Mouse (Mus musculus) hindbrain, embryonic 16.5 days (tissue): ENCODE data around the gene Lcn4. TPM values are rescaled to one million over a fixed set of nuclear protein-coding genes. Genes with fewer than 3 reads are reported as not detected.

Experiments used
- ATAC-seq: fragments of 200-750 bp; cut with Nextera tagmentation; 2 replicates; pipeline ENCODE4 v1.8.0; 2017; ENCODE audit warnings: moderate TSS enrichment, moderate library complexity
- H3K27ac ChIP-seq: fragments of 300-500 bp; sonication (generic); 2 replicates; pipeline ENCODE4 v1.5.1; 2014; ENCODE audit warnings: low read depth, mild to moderate bottlenecking, control low read depth, low read length, moderate library complexity
- H3K27me3 ChIP-seq: fragments of 300-500 bp; sonication (generic); replicated peaks from 2 replicates; pipeline ENCODE4 v1.6.1; 2014; ENCODE audit warnings: low read length; ENCODE audit not compliant: control insufficient read depth, insufficient read depth
- H3K36me3 ChIP-seq: fragments of 300-500 bp; sonication (generic); 2 replicates; pipeline ENCODE4 v1.6.1; 2014; ENCODE audit warnings: mild to moderate bottlenecking, low read length, moderate library complexity, mixed read lengths; ENCODE audit not compliant: control insufficient read depth, insufficient read depth
- H3K4me1 ChIP-seq: fragments of 300-500 bp; sonication (generic); 2 replicates; pipeline ENCODE4 v1.6.1; 2014; ENCODE audit warnings: low read depth, low read length; ENCODE audit not compliant: control insufficient read depth, insufficient read depth
- H3K4me2 ChIP-seq: fragments of 300-500 bp; sonication (generic); 2 replicates; pipeline ENCODE4 v1.6.1; 2014; ENCODE audit warnings: mild to moderate bottlenecking, low read length, control low read depth, moderate library complexity
- H3K4me3 ChIP-seq: fragments of 300-500 bp; sonication (generic); 2 replicates; pipeline ENCODE4 v1.5.1; 2014; ENCODE audit warnings: mild to moderate bottlenecking, low read length, control low read depth, moderate library complexity
- H3K9ac ChIP-seq: fragments of 300-500 bp; sonication (generic); 2 replicates; pipeline ENCODE4 v1.6.1; 2014; ENCODE audit warnings: low read depth, mild to moderate bottlenecking, control low read depth, low read length, moderate library complexity
- H3K9me3 ChIP-seq: fragments of 300-500 bp; sonication (generic); 2 replicates; pipeline ENCODE4 v1.6.1; 2014; ENCODE audit warnings: mild to moderate bottlenecking, low read length, moderate library complexity; ENCODE audit not compliant: control insufficient read depth
- WGBS: fragments of 180-500 bp; shearing (Covaris S2); extraction: QIAGEN DNeasy Blood & Tissue Kit; methylation state at CpG from one replicate; pipeline ENCODE4 v1.1.7; 2014; 5-methylcytosine and 5-hydroxymethylcytosine counted together
- polyA plus RNA-seq: library from polyadenylated mRNA; unstranded; fragments of >200 nt; fragmentation: Nextera tagmentation; extraction: Ambion mirVana; gene quantifications from 2 replicates; pipeline ENCODE4 v1.2.1, GENCODE M21; 2015

Gene Lcn4
- polyA plus RNA-seq, 1 experiment from 2014 or later, result not detected

DNA sequence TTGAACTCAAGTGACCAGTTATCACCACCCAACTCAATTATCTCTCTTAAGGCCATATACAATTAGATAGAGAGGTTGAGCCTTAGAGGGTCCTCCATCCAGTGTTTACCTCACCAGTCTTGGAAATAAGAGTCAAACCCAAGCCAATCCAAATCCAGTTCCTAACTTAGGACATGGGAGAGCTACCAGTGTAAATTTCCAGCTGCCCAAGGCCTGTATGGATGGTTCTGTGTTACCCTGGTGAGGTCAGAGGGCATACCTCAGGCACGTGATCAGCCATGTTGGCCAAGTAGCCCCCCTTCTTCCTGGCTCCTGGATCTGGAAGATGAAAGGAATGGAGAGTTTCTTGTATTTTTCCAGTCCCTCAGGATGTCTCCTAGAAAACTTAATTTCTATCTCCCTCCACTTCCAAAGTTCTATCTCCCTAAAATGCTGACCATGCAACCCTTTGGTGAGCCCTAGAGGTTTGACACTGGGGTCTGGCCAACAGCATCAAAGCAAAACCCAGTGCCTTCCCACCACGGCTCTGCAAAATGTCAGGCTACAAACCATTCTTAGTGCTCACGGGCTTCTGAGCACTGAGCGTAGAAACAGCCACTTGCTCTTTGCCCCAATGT is 33.7 kb downstream of the Lcn4 start:
- Histone ChIP-seq H3K27me3 (no peaks in the 10 kb centered on the region), H3K4me3 (no peak overlapping the region), H3K9me3 (no peaks in the 10 kb centered on the region), H3K9ac (no peak overlapping the region), H3K27ac (no peak overlapping the region), H3K36me3 (peaks cover 25% of the 10 kb centered on the region), H3K4me1 (peaks cover 29% of the 10 kb centered on the region), H3K4me2 (no peak overlapping the region; the same call in 1 of the 2 replicates)
- ATAC-seq, result no peak
- 82% methylated on average over 4 of the region's 4 CpGs for WGBS

DNA sequence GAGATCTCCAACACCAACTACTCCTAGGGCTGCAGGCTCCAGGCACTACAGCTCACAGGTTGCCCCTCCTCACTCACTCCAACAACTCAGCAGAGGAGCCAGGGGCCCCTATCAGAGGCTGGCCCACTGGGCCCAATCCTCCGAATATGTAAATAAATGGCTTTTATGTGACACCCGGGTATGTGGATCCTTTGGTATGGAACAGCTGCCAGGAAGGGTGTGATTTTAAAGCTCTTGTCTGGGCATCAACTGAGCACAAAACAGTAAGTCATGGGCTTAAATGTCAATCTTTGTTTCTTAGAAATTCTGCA is 34.8 kb downstream of the Lcn4 start:
- H3K9me3 ChIP-seq, result no peaks in the 10 kb centered on the region
- H3K27ac ChIP-seq, result no peak overlapping the region
- H3K4me1 ChIP-seq, result peaks cover 38% of the 10 kb centered on the region
- no peak for ATAC-seq
- no peak overlapping the region for H3K9ac ChIP-seq
- no peak overlapping the region for H3K4me2 ChIP-seq
- no peaks in the 10 kb centered on the region for H3K27me3 ChIP-seq
- peaks cover 25% of the 10 kb centered on the region for H3K36me3 ChIP-seq
- 43% methylated on average over 2 of the region's 2 CpGs for WGBS
- H3K4me3 ChIP-seq, result no peak overlapping the region

DNA sequence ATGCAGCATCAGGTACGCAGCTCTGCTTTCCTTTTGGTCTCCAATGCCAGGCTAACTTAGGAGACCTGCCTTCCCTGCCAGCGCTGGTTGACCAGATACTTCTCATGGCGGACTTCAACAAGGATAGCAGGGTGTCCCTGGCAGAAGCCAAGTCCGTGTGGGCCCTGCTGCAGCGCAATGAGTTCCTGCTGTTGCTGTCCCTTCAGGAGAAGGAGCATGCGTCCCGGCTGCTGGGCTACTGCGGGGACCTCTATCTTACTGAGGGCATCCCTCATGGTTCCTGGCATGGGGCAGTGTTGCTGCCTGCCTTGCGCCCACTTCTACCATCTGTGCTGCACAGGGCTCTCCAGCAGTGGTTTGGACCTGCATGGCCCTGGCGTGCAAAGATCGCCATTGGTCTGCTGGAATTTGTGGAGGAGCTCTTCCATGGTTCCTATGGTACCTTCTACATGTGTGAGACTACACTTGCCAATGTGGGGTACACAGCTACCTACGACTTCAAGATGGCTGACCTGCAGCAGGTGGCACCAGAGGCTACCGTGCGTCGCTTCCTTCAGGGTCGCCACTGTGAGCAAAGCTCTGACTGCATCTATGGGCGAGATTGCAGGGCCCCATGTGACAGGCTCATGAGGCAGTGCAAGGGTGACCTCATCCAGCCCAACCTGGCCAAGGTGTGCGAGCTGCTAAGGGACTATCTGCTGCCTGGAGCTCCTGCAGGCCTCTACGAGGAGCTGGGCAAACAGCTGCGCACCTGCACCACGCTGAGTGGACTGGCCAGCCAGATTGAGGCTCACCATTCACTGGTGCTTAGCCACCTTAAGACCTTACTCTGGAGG is 35.4 kb downstream of the Lcn4 start:
- ATAC-seq, result no peak
- H3K27me3 ChIP-seq, result no peaks in the 10 kb centered on the region
- H3K9ac ChIP-seq, result no peak overlapping the region
- H3K27ac ChIP-seq, result no peak overlapping the region
- no peak overlapping the region for H3K4me3 ChIP-seq
- H3K4me2 ChIP-seq, result no peak overlapping the region
- WGBS, result 69% methylated on average over 21 of the region's 21 CpGs
- peaks cover 25% of the 10 kb centered on the region for H3K36me3 ChIP-seq
- H3K9me3 ChIP-seq, result no peaks in the 10 kb centered on the region
- H3K4me1 ChIP-seq, result peaks cover 43% of the 10 kb centered on the region

DNA sequence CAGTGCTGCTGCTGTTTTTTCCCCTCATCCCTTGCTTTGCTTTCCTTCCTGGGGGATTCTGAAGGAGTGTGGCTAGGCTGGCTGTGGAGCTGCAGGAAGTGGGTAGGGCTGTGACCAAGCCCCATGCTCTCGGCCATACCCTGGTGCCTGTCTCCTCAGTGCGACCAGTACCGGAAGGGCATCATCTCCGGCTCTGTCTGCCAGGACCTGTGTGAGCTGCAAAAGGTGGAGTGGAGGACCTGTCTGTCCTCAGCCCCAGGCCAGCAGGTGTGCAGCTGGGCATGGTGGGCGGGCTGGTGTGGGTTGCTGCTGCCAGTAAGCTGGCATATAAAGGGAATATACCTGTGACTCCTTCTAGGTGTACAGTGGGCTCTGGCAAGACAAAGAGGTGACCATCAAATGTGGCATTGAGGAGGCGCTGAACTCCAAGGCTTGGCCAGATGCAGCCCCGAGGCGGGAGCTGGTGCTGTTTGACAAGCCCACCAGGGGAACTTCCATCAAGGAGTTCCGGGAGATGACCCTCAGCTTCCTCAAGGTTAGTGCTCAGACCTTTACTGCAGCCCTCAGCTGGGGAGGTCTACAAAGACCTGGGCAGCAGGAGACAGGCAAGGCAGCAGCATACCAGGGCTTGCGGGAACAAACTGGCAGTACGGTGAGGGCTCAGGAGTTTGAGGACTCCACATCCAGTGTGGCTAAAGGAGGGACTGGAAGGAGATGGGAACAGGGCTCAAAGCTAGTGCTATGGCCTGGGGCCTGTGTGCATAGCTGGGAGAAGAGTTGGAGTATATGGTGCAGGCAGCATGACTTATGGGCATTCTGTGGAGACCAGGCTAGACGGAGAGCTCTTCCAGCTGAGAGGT is 36.2 kb downstream of the Lcn4 start:
- Histone ChIP-seq H3K4me1 (peaks cover 50% of the 10 kb centered on the region), H3K9me3 (no peaks in the 10 kb centered on the region), H3K4me3 (no peak overlapping the region), H3K9ac (no peak overlapping the region), H3K36me3 (peaks cover 25% of the 10 kb centered on the region), H3K27me3 (no peaks in the 10 kb centered on the region), H3K4me2 (no peak overlapping the region), H3K27ac (no peak overlapping the region)
- no peak for ATAC-seq
- 59% methylated on average over 12 of the region's 12 CpGs for WGBS

DNA sequence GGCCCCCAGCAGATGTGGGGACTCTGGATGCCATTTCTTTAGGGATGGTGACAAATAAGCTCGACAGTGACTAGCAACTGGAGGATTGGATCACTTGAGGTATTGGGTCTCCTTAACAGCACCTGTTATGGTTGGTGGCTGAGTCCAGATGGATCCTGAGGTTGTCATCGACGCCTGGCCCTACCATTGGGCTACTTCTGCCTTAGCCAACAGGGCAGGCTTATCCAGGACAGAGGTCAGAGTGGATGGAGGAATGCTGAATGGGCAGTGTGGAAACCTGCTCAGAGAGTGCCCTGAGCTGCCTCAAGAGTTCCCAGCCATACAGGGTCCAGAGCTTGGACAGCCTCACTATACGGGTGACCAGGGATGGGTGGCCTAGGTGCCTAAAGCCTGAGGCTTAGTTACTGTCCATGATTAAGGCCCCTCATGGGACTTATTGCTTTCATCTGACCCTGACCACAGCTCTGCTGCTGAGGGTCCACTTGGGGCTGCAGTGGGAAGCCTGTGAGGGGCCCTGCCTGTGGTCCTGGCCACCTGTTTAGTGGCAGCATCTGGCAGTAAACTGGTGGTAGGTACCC is 37.0 kb downstream of the Lcn4 start:
- Histone ChIP-seq H3K4me2 (no peak overlapping the region), H3K27ac (no peak overlapping the region), H3K4me3 (no peak overlapping the region), H3K9me3 (no peaks in the 10 kb centered on the region), H3K9ac (no peak overlapping the region), H3K4me1 (peaks cover 54% of the 10 kb centered on the region), H3K36me3 (peaks cover 25% of the 10 kb centered on the region), H3K27me3 (no peaks in the 10 kb centered on the region)
- WGBS, result 72% methylated on average over 4 of the region's 4 CpGs
- no peak for ATAC-seq

DNA sequence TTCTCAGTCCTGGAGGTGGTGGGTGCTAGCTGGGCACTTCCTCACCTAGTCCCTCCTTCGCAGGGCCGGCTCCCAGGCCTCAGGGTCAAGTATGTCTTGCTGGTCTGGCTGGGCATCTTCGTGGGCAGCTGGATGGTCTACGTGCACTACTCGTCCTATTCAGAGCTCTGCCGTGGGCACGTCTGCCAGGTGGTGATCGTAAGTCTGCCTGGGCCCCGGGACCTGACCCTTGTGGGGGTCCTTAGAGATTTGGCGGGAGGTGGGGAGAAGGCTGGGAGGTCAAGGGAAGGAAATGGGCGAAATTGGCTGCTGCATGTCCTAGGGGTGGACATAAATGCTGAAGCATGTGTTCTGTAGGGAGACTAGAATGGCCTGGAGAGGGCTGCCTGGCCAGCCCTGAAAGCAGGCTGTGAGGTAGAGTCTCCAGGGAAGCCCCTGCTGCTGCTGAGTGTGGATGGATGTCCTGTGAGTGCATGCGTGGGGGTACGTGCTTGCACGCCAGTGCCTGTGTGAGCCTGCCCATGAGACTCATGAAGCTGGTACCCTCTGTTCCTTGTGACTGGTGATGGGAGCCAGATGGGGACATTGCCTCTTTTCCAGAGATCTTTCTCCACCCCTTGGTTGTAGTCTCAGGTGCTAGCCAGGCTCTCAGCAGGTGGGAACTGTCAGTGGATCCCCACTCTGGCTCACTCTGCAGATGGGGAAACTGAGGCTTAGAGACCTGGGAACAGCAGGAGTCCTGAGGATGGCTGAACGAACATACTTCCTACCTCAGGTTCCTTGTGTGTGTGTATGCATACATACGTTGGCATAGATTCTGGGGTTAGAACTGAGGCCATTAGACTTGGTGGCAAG is 38.3 kb downstream of the Lcn4 start:
- H3K4me1 ChIP-seq, result peaks cover 45% of the 10 kb centered on the region
- no peaks in the 10 kb centered on the region for H3K27me3 ChIP-seq
- H3K4me3 ChIP-seq, result no peak overlapping the region
- no peak overlapping the region for H3K27ac ChIP-seq
- no peak overlapping the region; the same call in 1 of the 2 replicates for H3K9ac ChIP-seq
- H3K9me3 ChIP-seq, result no peaks in the 10 kb centered on the region
- peaks cover 23% of the 10 kb centered on the region for H3K36me3 ChIP-seq
- 82% methylated on average over 16 of the region's 16 CpGs for WGBS
- no peak for ATAC-seq
- H3K4me2 ChIP-seq, result peak overlapping the region; percentile 27

DNA sequence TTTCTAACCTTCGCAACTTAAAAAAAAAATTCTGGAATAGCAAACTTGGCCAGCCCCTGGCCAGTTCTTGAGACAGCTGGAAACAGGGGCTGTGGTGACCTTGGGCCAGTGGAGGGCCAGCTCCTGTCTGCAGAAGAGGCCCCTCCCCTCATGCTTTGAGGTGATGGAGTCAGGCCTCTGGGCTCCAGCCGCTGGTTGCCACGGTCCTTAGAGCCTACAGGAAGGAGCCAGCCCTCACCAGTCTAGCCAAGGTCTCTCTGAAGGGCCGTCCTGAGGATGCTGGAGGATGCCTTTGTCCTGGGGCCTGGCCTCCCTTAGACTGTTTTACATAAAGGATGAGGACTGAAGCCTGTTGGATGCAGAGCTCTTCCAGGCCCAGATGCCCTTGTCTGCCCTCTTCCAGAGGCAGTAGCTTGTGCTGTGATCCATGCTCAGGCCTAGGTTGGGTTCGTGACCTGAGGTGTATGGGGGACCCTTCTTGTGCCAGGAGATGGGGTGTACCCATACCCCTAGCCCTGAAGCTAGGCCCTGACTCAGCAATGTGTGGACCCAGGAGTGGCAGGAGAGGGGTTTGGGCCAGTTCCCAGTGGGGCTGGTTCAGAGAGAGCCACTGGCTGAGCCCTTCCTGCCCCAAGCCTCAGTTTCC is 42.2 kb downstream of the Lcn4 start:
- Histone ChIP-seq H3K27ac (peak overlapping the region; percentile 91), H3K27me3 (no peaks in the 10 kb centered on the region), H3K36me3 (no peaks in the 10 kb centered on the region; the same call in 1 of the 2 replicates), H3K9me3 (no peaks in the 10 kb centered on the region), H3K4me2 (peak overlapping the region; percentile 66), H3K4me3 (peak overlapping the region; percentile 79), H3K4me1 (peaks cover 40% of the 10 kb centered on the region), H3K9ac (peak overlapping the region; percentile 100)
- WGBS, result 21% methylated on average over 5 of the region's 5 CpGs
- peak; percentile 58 for ATAC-seq
